Mouse (Mus musculus) heart, postnatal 0 days (tissue): ENCODE results near the gene Hist1h2ad. TPM values are rescaled to one million over a fixed set of nuclear protein-coding genes. Genes with fewer than 3 reads are reported as not detected.
"Not testable (repeated sequence)": the region's sequence is repeated elsewhere in the genome, so short reads cannot be mapped to it uniquely, and the experiment has no call there.

Experiments
- ATAC-seq: fragments of 200-750 bp; cut with Nextera tagmentation; 2 replicates; pipeline ENCODE4 v1.8.0; 2017; ENCODE audit warnings: low read depth, moderate number of reproducible peaks, moderate library complexity; ENCODE audit not compliant: insufficient read depth
- DNase-seq: peaks from one replicate; pipeline ENCODE4 v3.0.0-alpha.2; 2016; ENCODE audit warnings: low spot score
- H3K27ac ChIP-seq: fragments of 300-500 bp; sonication (generic); 2 replicates; pipeline ENCODE4 v1.5.1; 2014; ENCODE audit warnings: low read depth, mild to moderate bottlenecking
- H3K27me3 ChIP-seq: fragments of 300-500 bp; sonication (generic); 2 replicates; pipeline ENCODE4 v1.6.1; 2014; ENCODE audit warnings: low read length, mixed read lengths; ENCODE audit not compliant: control insufficient read depth, insufficient read depth
- H3K36me3 ChIP-seq: fragments of 300-500 bp; sonication (generic); replicated peaks from 2 replicates; pipeline ENCODE4 v1.6.1; 2014; ENCODE audit warnings: low read length, mixed read lengths; ENCODE audit not compliant: control insufficient read depth, insufficient read depth
- H3K4me1 ChIP-seq: fragments of 300-500 bp; sonication (generic); 2 replicates; pipeline ENCODE4 v1.6.1; 2014; ENCODE audit warnings: antibody characterized with exemption; ENCODE audit not compliant: control insufficient read depth, insufficient read depth
- H3K4me2 ChIP-seq: fragments of 300-500 bp; sonication (generic); 2 replicates; pipeline ENCODE4 v1.6.1; 2014; ENCODE audit warnings: low read depth, mild to moderate bottlenecking, low read length, moderate library complexity
- H3K4me3 ChIP-seq: fragments of 300-500 bp; sonication (generic); 2 replicates; pipeline ENCODE4 v1.5.1; 2014; ENCODE audit warnings: low read depth, low read length
- H3K9ac ChIP-seq: fragments of 300-500 bp; sonication (generic); replicated peaks from 2 replicates; pipeline ENCODE4 v1.6.1; 2014; ENCODE audit warnings: low read depth, low read length, mixed read lengths
- H3K9me3 ChIP-seq: fragments of 300-500 bp; sonication (generic); replicated peaks from 2 replicates; pipeline ENCODE4 v1.6.1; 2016; ENCODE audit warnings: low read length; ENCODE audit not compliant: control insufficient read depth
- CTCF ChIP-seq: IDR thresholded peaks from 2 replicates; pipeline ENCODE4 v1.5.1; 2016; ENCODE audit warnings: antibody characterized with exemption, control low read depth, low read depth
- EP300 ChIP-seq: IDR thresholded peaks from 2 replicates; pipeline ENCODE4 v1.6.1; 2016; ENCODE audit warnings: antibody characterized with exemption, low read depth
- WGBS: fragments of 180-500 bp; shearing (Covaris S2); extraction: QIAGEN DNeasy Blood & Tissue Kit; methylation state at CpG from one replicate; pipeline ENCODE4 v1.1.7; 2014; 5-methylcytosine and 5-hydroxymethylcytosine counted together
- polyA plus RNA-seq: library from polyadenylated mRNA; unstranded; fragments of >200 nt; fragmentation: Nextera tagmentation; extraction: Ambion mirVana; gene quantifications from 2 replicates; pipeline ENCODE4 v1.2.1, GENCODE M21; 2015
- total RNA-seq: library from RNA; depleted of rRNA; stranded (reverse); fragments of >200 nt; gene quantifications from 2 replicates; pipeline ENCODE4 v1.2.3, GENCODE M21; 2014; ENCODE audit warnings: low replicate concordance; rRNA removed

Gene Hist1h2ad
- 568 and 769 TPM in 2 replicates for total RNA-seq
- 0.27 and 1.8 TPM in 2 replicates for polyA plus RNA-seq

DNA sequence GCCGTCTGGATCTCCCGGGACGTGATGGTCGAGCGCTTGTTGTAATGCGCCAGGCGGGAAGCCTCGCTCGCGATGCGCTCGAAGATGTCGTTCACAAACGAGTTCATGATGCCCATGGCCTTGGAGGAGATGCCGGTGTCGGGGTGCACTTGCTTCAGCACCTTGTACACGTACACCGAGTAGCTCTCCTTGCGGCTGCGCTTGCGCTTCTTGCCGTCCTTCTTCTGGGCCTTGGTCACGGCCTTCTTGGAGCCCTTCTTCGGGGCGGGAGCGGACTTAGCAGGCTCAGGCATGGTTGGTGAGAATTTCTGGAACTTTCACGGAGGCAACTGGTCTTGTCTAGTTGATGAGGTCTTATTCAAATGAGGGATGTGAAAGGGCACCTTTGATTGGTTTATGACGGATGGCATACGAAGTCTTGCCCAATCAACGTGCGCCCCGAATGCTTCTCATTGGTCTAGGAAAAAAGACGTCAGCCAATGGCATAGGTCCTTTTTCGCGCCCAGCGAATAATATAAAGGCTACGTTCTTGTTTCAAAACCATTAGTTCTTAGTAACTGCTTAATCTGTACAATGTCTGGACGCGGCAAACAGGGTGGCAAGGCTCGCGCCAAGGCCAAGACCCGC lies at the start of gene Hist1h2ad, which contains the start of gene Hist1h2bf:
Hist1h2ad (plus strand) TSS at position 484 of the 627 bp plus-strand sequence.
Hist1h2bf (minus strand) TSS at position 299 of the 627 bp plus-strand sequence.
- H3K4me3 ChIP-seq, result peak within 1 kb of the TSS; percentile 51
- 3% methylated on average over 31 of the region's 42 CpGs for WGBS

GRCm38 (mm10) chr13:23524654-23525053 lies 49.5 kb upstream of the Hist1h2ad start:
- TF ChIP-seq CTCF, result peak; percentile 82
- TF ChIP-seq EP300, result no peak
- WGBS, result 12% methylated on average over 5 of the region's 5 CpGs
- DNase-seq (peak; percentile 79), ATAC-seq (no peak)
- Histone ChIP-seq H3K4me2 (no peak overlapping the region), H3K27me3 (no peaks in the 10 kb centered on the region), H3K9me3 (no peaks in the 10 kb centered on the region), H3K4me3 (no peak overlapping the region), H3K9ac (no peak overlapping the region), H3K36me3 (no peaks in the 10 kb centered on the region), H3K27ac (no peak overlapping the region), H3K4me1 (peaks cover 8% of the 10 kb centered on the region)

More for the DNA sequence above, at the start of gene Hist1h2ad, which contains the start of gene Hist1h2bf:
- peak; percentile 90 for TF ChIP-seq EP300
- Histone ChIP-seq H3K27ac (peak within 1 kb of the TSS; percentile 76), H3K4me1 (peaks cover 16% of the 10 kb centered on the region; the same call in 1 of the 2 replicates), H3K4me2 (peak within 1 kb of the TSS; percentile 62), H3K9ac (peak within 1 kb of the TSS; percentile 59; the same call in 1 of the 2 replicates)
- ATAC-seq (peak; percentile 81), DNase-seq (peak; percentile 97)
- H3K27me3 ChIP-seq, H3K36me3 ChIP-seq, H3K9me3 ChIP-seq: not testable (repeated sequence)

GRCm38 (mm10) chr13:23525901-23526300 lies 48.3 kb upstream of the Hist1h2ad start:
- ATAC-seq (no peak), DNase-seq (no peak)
- 4% methylated on average over 10 of the region's 10 CpGs for WGBS
- Histone ChIP-seq H3K4me3 (peak overlapping the region; percentile 32), H3K9ac (no peak overlapping the region), H3K27me3 (no peaks in the 10 kb centered on the region), H3K27ac (no peak overlapping the region), H3K4me1 (peaks cover 8% of the 10 kb centered on the region), H3K9me3 (no peaks in the 10 kb centered on the region), H3K36me3 (no peaks in the 10 kb centered on the region), H3K4me2 (peak overlapping the region; percentile 54)
- TF ChIP-seq CTCF (no peak), EP300 (no peak)

- no peak overlapping the region for H3K27ac ChIP-seq
- no peak for ATAC-seq
- under 1% methylated on average over 17 of the region's 17 CpGs for WGBS
Measured at GRCm38 (mm10) chr13:23526312-23526711, 47.9 kb upstream of the Hist1h2ad start.

GRCm38 (mm10) chr13:23529005-23529404 lies 45.2 kb upstream of the Hist1h2ad start:
- H3K4me3 ChIP-seq, result no peak overlapping the region
- 75% methylated on average over 5 of the region's 5 CpGs for WGBS
- peaks cover 14% of the 10 kb centered on the region for H3K4me1 ChIP-seq
- H3K36me3 ChIP-seq, result no peaks in the 10 kb centered on the region
- DNase-seq (no peak), ATAC-seq (no peak)
- H3K9me3 ChIP-seq, result no peaks in the 10 kb centered on the region
- H3K27me3 ChIP-seq, result no peaks in the 10 kb centered on the region
- peak overlapping the region; percentile 100 for H3K27ac ChIP-seq
- H3K9ac ChIP-seq, result 0 out of 2 replicates have a peak overlapping the region, but pooled peaks have one; percentile 28
- H3K4me2 ChIP-seq, result no peak overlapping the region
- TF ChIP-seq EP300 (no peak), CTCF (no peak)

More at GRCm38 (mm10) chr13:23526312-23526711, 47.9 kb upstream of the Hist1h2ad start:
- Histone ChIP-seq H3K4me3 (peak overlapping the region; percentile 32), H3K9ac (peak overlapping the region; percentile 15; the same call in 1 of the 2 replicates), H3K4me1 (peaks cover 8% of the 10 kb centered on the region), H3K36me3 (no peaks in the 10 kb centered on the region), H3K4me2 (peak overlapping the region; percentile 54), H3K27me3 (no peaks in the 10 kb centered on the region), H3K9me3 (no peaks in the 10 kb centered on the region)
- TF ChIP-seq EP300, result no peak
- no peak for TF ChIP-seq CTCF
- DNase-seq, result peak; percentile 87
